Mouse (Mus musculus) liver, adult 2 months (tissue): ENCODE measurements around the gene Rabep2.

Experiments
- CTCF ChIP-seq: fragments of 200-500 bp; IDR thresholded peaks from 2 replicates; pipeline ENCODE4 v1.5.1; 2011; ENCODE audit warnings: low read depth, low read length, control low read depth
- POLR2A ChIP-seq: fragments of 200-500 bp; IDR thresholded peaks from 2 replicates; pipeline ENCODE4 v1.6.1; 2011; ENCODE audit warnings: low read length, control low read depth; ENCODE audit not compliant: insufficient read depth; ENCODE audit errors: extremely low read depth

DNA sequence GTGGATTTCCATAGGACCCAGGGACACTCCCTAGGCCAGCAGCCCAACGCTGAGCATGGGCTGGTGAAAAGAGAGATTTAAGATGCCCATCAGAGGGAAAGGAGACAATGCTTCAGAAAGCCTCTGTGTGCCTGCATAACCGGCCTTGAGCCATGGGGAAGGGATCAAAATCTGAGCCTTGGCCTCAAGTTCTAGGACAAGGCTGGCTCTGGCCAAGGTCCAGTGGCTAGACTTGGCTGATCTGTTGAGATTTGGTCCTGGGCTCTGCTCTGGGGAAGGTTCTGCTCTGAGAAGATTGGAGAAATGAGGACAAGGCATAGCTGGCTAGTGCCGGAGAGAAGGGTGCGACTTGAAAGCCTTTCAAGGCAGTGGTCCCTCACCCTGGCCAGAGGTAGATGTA lies 17.5 kb upstream of the Rabep2 start:
- TF ChIP-seq CTCF (no peak), POLR2A (no peak)
